Mouse (Mus musculus): Measurements from ENCODE around the gene Hs3st6.

Hs3st6 gene

DNA sequence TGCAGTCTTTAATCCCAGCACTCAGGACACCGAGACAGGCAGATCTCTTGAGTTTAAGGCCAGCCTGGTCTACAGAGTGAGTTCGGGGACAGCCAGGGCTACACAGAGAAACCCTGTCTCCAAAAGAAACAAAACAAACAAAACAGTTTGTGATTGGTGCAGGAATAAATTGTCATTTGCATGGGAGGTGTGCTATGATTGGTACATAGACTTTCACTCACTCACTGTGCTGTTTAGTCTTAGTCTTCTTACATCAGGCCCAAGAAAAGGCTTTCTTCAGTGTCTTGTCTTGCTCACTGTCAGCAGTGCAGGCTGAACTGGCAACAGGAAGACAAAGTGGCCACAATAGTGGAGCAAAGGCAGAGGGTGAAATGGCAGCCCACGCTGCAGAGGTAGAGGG is 8.4 kb upstream of the Hs3st6 start:
- H3K4me1 ChIP-seq (replicated peaks; ENCODE audit: low read depth, low read length) = peaks cover 39% of the 10 kb centered on the region

DNA sequence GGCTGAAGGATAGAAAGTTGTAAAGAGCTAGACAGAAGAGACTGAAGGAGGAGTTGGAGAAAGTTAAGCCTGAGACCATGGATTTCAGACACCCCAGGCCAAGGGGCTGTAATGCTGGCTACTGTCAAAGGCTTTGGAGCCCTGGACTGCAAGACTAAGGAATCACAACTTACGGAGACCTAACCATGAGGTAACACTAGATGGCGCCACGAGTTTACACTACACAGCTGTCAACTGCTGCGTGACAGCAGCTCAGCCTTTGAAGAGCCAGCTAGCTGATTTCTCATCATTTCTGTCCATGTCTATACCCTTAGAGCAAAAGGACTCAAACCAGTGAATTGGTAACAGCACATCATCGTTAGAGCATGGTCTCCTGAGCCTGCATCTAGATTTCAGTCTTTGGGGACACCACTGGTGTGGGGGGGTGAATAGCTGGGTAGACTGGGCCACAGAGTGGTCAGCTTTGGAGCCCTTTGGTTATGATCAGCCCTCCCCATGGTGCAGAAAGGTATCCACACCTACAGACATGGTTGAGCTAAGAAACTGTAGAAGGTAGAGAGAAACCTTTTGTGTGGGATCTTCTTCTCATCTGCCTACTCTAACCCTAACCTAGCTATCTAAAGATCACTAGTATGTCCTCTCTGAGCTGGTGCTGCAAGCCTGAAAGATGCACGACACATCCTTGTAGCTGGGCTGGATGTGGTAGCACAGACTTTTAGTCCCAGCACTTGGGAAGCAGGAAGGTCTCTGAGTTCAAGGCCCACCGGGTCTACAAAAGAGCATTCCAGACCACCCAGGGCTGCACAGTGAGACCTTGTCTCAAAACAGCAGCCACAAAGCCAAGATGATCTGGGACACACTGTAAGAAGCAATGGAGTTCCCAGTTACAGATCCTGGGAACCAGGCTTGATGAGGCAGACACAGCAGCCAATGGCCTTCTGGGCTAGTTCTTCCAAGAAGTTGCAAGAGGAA is 7.0 kb upstream of the Hs3st6 start:
- Histone ChIP-seq H3K36me3 (ENCODE audit: insufficient read depth, low read length) (peaks cover 19% of the 10 kb centered on the region), H3K4me3 (replicated peaks; ENCODE audit: low read length) (no peak overlapping the region), H3K9me3 (ENCODE audit: low read length) (no peaks in the 10 kb centered on the region), H3K27me3 (ENCODE audit: insufficient read depth, low read length) (peaks cover 11% of the 10 kb centered on the region), H3K4me1 (replicated peaks; ENCODE audit: low read depth, low read length) (peaks cover 30% of the 10 kb centered on the region)
- peak; percentile 74 for TF ChIP-seq CTCF (conservative IDR thresholded peaks at IDR 0.05; ENCODE audit: low read length)
- TF ChIP-seq POU5F1 (IDR thresholded peaks at IDR 0.05; ENCODE audit: borderline replicate concordance, low read length) = no peak
- no peak for TF ChIP-seq NANOG (IDR thresholded peaks at IDR 0.05; ENCODE audit: borderline replicate concordance, low read length)

More for the DNA sequence above, 8.4 kb upstream of the Hs3st6 start:
- Histone ChIP-seq H3K9me3 (ENCODE audit: low read length) (no peaks in the 10 kb centered on the region), H3K36me3 (ENCODE audit: insufficient read depth, low read length) (peaks cover 26% of the 10 kb centered on the region), H3K27me3 (ENCODE audit: insufficient read depth, low read length) (no peaks in the 10 kb centered on the region), H3K4me3 (replicated peaks; ENCODE audit: low read length) (no peak overlapping the region)
- TF ChIP-seq CTCF (conservative IDR thresholded peaks at IDR 0.05; ENCODE audit: low read length) (no peak), NANOG (IDR thresholded peaks at IDR 0.05; ENCODE audit: borderline replicate concordance, low read length) (no peak), POU5F1 (IDR thresholded peaks at IDR 0.05; ENCODE audit: borderline replicate concordance, low read length) (no peak)

DNA sequence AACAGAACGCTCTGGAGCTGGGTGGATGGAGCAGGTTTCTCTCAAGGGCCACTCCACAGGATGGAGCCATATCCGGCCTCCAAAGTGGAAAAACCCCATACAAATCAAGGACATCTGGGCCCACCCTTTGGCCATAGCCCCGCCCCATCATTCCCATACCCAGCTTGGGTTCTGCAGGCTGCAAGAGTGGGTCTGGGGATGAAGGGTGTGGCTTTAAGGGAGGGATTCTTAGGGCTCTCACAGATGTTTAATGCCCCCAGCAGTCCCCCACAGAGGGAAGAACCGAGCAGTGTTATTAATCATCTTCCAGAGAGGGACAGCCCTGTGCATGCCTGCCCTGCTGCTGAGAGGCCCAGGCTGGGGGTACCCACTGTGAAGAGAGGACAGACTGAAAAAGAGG is 5.8 kb upstream of the Hs3st6 start:
- peaks cover 41% of the 10 kb centered on the region for H3K4me1 ChIP-seq (replicated peaks; ENCODE audit: low read depth, low read length)
- TF ChIP-seq NANOG (IDR thresholded peaks at IDR 0.05; ENCODE audit: borderline replicate concordance, low read length) = no peak
- TF ChIP-seq CTCF (conservative IDR thresholded peaks at IDR 0.05; ENCODE audit: low read length) = no peak
- TF ChIP-seq POU5F1 (IDR thresholded peaks at IDR 0.05; ENCODE audit: borderline replicate concordance, low read length) = no peak
- 0 out of 2 replicates have a peak overlapping the region, but pooled peaks have one; percentile 17 for H3K4me3 ChIP-seq (replicated peaks; ENCODE audit: low read length)
- peaks cover 8% of the 10 kb centered on the region for H3K36me3 ChIP-seq (ENCODE audit: insufficient read depth, low read length)
- peaks cover 22% of the 10 kb centered on the region for H3K27me3 ChIP-seq (ENCODE audit: insufficient read depth, low read length)
- H3K9me3 ChIP-seq (ENCODE audit: low read length) = no peaks in the 10 kb centered on the region

DNA sequence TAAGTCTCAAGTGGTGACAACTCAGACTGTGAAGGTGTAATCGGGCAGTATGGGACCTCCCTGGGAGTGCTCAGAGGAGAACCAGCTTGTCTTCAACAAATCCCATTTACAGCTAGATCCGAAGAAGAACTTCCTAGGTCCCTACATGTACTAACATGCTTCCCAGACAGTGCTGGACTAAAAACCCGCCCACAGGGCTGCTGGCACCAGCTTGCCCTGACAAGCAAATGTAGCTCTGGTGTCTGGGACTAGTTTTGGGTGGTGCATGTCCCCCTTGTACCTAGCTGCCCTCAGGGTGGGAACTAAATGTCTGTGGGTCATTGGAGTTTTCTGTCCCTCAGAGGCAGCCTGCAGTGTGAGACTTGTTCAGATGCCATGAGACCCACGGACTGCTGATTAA is 1.3 kb upstream of the Hs3st6 start:
- Histone ChIP-seq H3K9me3 (ENCODE audit: low read length) (no peaks in the 10 kb centered on the region), H3K4me1 (replicated peaks; ENCODE audit: low read depth, low read length) (peaks cover 60% of the 10 kb centered on the region), H3K36me3 (ENCODE audit: insufficient read depth, low read length) (no peaks in the 10 kb centered on the region), H3K27me3 (ENCODE audit: insufficient read depth, low read length) (peaks cover 59% of the 10 kb centered on the region), H3K4me3 (replicated peaks; ENCODE audit: low read length) (no peak overlapping the region)
- no peak for TF ChIP-seq POU5F1 (IDR thresholded peaks at IDR 0.05; ENCODE audit: borderline replicate concordance, low read length)
- TF ChIP-seq CTCF (conservative IDR thresholded peaks at IDR 0.05; ENCODE audit: low read length) = no peak
- no peak for TF ChIP-seq NANOG (IDR thresholded peaks at IDR 0.05; ENCODE audit: borderline replicate concordance, low read length)

DNA sequence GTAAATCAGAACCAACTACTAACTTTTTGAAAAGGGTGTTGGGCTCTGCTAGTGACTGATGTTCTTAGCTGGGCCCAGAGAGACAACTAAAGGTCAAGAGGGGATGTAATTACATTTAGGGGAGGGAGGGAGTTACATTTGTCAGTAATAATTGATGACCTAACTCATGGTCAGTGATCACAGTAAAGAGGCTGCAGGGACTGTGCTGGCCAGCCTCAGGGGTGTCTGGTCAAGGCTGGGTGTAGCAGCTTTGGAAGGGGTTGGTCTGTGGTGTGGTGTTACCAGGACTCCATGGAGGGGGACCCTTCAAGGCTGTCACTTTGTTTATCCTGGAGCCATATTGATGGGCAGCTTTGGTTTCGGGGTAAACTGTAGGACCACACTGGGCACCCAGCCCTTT is 4.6 kb downstream of the Hs3st6 start:
- H3K36me3 ChIP-seq (ENCODE audit: insufficient read depth, low read length) = no peaks in the 10 kb centered on the region
- H3K4me3 ChIP-seq (replicated peaks; ENCODE audit: low read length) = peak overlapping the region; percentile 63
- H3K9me3 ChIP-seq (ENCODE audit: low read length) = no peaks in the 10 kb centered on the region
- TF ChIP-seq POU5F1 (IDR thresholded peaks at IDR 0.05; ENCODE audit: borderline replicate concordance, low read length) (no peak), NANOG (IDR thresholded peaks at IDR 0.05; ENCODE audit: borderline replicate concordance, low read length) (no peak), CTCF (conservative IDR thresholded peaks at IDR 0.05; ENCODE audit: low read length) (no peak)
- H3K4me1 ChIP-seq (replicated peaks; ENCODE audit: low read depth, low read length) = peaks cover 66% of the 10 kb centered on the region
- H3K27me3 ChIP-seq (ENCODE audit: insufficient read depth, low read length) = peaks cover 39% of the 10 kb centered on the region

DNA sequence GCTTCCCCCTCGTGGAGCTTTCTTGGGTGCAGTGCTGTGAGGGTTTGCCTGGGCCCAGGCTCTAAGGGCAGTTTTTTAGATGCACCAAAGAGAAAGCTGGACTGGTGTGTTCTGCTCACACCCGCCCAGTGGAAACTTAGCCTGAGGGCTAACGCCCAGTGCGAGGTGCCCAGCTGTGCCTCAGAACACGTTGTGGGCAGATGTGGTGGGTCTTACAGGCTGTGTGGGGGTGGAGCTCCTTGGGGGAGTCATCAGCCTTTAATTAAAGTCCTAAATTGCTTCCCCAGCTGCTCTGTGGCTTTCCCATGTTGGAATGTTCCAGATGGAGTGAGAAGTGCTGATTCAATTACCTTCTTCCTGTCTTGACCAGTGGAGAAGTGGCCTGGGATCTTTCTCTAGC is 8.3 kb downstream of the Hs3st6 start:
- Histone ChIP-seq H3K9me3 (ENCODE audit: low read length) (no peaks in the 10 kb centered on the region), H3K4me3 (replicated peaks; ENCODE audit: low read length) (peak overlapping the region; percentile 56; the same call in 1 of the 2 replicates), H3K4me1 (replicated peaks; ENCODE audit: low read depth, low read length) (peaks cover 47% of the 10 kb centered on the region), H3K36me3 (ENCODE audit: insufficient read depth, low read length) (no peaks in the 10 kb centered on the region), H3K27me3 (ENCODE audit: insufficient read depth, low read length) (peaks cover 13% of the 10 kb centered on the region)
- no peak for TF ChIP-seq NANOG (IDR thresholded peaks at IDR 0.05; ENCODE audit: borderline replicate concordance, low read length)
- no peak for TF ChIP-seq POU5F1 (IDR thresholded peaks at IDR 0.05; ENCODE audit: borderline replicate concordance, low read length)
- TF ChIP-seq CTCF (conservative IDR thresholded peaks at IDR 0.05; ENCODE audit: low read length) = 0 out of 2 replicates have a peak, but pooled peaks have one; percentile 3

DNA sequence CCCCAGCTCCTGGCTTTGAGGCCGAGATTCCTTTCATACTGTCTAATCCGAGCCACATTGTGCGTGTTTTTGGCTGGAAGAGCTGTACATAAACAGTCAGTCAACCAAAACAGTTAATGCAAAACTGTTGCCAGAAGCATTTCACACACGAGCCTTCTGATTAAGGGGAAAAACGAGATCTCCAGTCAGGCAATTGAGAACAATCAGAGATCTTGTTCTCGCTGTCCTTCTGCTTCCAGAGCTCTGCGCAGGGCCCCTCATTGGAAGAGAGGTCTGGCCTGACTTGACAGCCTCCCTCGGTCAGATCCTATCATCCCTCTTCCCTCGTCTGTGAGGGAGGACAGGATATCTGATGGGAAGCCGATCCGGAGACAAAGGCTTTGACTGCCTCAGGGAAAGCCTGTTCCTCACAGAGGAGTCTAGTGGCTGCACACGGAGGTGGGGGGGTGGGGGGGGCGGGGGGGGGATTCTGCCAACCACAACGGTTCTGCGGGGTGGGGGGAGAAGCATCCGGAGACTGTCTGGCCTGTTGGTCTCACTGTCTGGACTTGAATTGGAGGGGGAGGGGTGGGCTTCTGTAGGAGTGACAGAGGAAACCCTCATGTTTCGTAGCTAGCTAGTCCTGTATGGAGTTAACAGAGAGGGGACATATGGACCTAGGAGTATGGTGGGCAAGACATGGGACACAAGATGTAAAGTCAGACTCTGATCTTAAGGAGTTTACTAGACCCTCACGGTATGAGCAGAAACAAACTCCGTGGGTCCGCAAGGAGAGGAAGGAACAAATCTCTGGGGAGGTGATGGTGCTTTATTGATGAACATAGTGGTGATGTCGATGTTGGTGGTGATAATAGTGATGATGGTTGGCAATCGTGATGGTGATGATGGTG is 12.5 kb downstream of the Hs3st6 start:
- no peaks in the 10 kb centered on the region for H3K36me3 ChIP-seq (ENCODE audit: insufficient read depth, low read length)
- peaks cover 20% of the 10 kb centered on the region for H3K27me3 ChIP-seq (ENCODE audit: insufficient read depth, low read length)
- H3K4me1 ChIP-seq (replicated peaks; ENCODE audit: low read depth, low read length) = peaks cover 34% of the 10 kb centered on the region
- no peak overlapping the region for H3K4me3 ChIP-seq (replicated peaks; ENCODE audit: low read length)
- no peaks in the 10 kb centered on the region for H3K9me3 ChIP-seq (ENCODE audit: low read length)
- TF ChIP-seq CTCF (conservative IDR thresholded peaks at IDR 0.05; ENCODE audit: low read length) = no peak
- no peak for TF ChIP-seq POU5F1 (IDR thresholded peaks at IDR 0.05; ENCODE audit: borderline replicate concordance, low read length)
- TF ChIP-seq NANOG (IDR thresholded peaks at IDR 0.05; ENCODE audit: borderline replicate concordance, low read length) = no peak

Measured in E14TG2a.4 (cell line).